Mouse (Mus musculus): ENCODE results near the gene Tor3a.

Tor3a gene

DNA sequence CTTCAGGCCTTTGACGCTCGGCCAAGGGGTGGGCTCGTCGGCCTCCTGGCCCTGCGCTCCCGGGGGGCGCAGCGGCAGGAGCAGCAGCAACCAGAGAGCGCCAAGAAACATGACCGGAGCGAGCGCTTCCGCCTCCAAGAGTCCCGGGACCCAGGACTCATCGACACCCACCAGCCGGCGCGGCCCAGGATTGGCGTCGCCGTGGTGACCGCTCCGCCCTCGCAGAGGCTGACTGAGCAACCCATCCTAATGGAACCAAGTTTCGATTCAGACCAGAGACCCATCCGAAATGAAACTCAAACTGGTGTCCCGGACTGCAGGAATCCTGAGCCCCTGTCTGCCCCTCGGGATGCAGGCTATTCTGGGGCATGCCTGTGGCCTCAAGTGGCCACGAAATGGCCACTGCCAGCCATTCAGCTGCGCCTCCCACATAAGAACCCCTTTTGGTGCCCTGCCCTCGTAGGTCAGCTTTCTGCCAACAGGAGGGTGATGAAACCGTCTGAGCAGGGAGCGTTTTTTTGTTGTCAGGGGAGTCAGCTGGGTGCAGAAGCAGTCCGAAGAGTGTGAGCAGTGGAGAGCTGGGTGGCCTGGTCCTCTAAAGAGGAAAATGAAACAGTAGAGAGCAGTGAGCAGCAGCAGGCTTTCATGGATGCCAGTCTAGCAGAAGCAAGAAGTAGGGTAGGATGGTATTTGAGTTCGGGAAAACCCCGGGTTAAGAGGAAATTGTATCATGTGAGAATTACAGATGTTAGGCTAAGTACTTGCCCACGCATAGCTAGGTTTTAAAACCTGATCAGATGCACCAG, at the start of gene Tor3a:
Gene Tor3a (minus strand): TSS at position 162 of the 806 bp plus-strand sequence.
- no peak for DNase-seq (ENCODE audit: low spot score)

- DNase-seq (ENCODE audit: low spot score), result no peak
Measured at GRCm38 (mm10) chr1:156722089-156722488, 47.9 kb upstream of the Tor3a start.

GRCm38 (mm10) chr1:156720046-156720445, 45.9 kb upstream of the Tor3a start:
- DNase-seq (ENCODE audit: low spot score), result no peak

GRCm38 (mm10) chr1:156718950-156719805, 45.0 kb upstream of the Tor3a start, which contains the start of gene Fam20b:
Gene Fam20b, minus strand, starts transcription at chr1:156719086.
- DNase-seq (ENCODE audit: low spot score), result peak; percentile 89

DNA sequence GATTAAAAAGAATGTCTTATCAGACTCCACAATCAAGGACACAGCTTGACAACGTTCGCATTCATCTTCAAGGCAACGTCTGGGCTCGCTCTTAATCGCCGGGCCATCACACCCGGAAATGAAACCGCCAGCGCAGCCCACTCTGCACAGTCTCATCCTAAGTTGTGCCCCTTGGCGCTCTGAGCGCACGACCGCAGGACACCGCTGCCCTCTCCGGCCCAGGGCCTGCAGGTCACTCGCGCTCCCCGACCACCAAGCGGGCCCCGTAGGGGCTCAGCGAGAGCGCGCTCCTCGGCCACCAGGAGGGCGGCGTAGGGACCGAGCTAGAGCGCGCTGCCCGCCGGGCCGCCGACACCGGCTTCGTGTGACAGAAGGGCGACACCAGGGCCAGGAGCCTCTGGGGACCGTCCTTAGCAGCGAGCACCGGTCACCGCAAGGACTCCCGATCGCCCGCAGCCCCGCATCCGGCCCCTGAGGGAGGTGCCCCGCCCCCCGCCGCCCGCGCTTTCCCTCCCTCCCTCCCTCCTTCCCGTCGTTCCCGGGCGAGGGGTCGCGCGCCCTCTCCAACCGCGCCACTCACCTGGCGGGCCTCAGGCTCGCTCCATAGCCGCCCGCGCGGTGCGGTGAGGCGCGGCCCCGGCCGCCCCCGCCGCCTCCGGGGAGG, 44.3 kb upstream of the Tor3a start:
- no peak for DNase-seq (ENCODE audit: low spot score)

- DNase-seq (ENCODE audit: low spot score), result no peak
Measured at GRCm38 (mm10) chr1:156717751-156718285, 43.7 kb upstream of the Tor3a start.

- DNase-seq (ENCODE audit: low spot score), result no peak
Measured at GRCm38 (mm10) chr1:156716681-156717080, 42.5 kb upstream of the Tor3a start.

GRCm38 (mm10) chr1:156710472-156711098, 36.4 kb upstream of the Tor3a start:
- DNase-seq (ENCODE audit: low spot score), result no peak

- DNase-seq (ENCODE audit: low spot score), result no peak
Measured at GRCm38 (mm10) chr1:156708672-156709071, 34.5 kb upstream of the Tor3a start.

DNA sequence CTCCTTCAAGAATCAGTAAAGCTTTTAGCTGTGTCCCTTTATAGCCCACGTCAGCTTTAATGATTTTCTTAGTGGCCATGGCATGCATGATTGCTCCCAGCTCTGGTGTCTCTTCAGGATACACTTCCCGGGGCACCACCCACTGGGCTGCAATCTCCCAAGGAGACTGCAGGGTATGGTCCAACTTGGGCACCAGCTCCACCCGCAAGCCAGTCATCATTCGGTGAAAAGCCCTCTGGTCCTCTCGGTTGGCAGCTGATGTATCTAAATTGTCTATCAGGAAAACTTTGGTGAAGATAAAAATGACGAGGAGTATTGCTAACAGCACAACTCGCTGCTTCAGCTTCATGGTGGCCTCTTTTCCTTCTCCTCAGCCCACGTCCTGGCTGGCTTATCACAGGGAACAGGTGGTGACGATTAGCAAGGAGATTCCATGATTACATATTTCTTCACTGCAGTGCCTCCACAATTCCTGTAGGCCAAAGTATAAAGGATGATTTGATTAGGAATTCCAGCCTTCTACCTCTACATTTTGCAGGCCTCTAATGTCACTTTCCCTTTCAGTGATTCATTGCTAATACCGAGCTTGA, 31.6 kb upstream of the Tor3a start:
- no peak for DNase-seq (ENCODE audit: low spot score)

GRCm38 (mm10) chr1:156703444-156703843, 29.3 kb upstream of the Tor3a start:
- DNase-seq (ENCODE audit: low spot score), result no peak

DNA sequence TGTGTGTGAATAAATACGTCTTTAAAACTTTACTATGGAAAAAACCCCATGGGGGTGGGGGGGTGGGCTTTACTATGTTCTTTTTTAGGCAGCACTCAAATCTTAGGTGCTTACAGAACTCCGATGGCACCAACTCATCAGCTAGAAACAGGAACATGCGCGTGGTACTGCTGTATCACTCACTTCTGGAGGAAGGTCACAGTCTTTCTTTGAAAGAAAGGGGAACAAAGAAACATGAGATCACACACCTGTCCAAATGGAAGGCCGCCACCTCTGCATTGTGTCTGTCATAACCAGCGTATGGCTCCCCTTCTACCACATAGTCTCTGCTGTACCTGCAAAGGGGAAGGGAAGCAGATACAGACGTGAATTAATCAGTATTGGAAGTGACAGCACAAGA, 28.0 kb upstream of the Tor3a start:
- no peak for DNase-seq (ENCODE audit: low spot score)

DNA sequence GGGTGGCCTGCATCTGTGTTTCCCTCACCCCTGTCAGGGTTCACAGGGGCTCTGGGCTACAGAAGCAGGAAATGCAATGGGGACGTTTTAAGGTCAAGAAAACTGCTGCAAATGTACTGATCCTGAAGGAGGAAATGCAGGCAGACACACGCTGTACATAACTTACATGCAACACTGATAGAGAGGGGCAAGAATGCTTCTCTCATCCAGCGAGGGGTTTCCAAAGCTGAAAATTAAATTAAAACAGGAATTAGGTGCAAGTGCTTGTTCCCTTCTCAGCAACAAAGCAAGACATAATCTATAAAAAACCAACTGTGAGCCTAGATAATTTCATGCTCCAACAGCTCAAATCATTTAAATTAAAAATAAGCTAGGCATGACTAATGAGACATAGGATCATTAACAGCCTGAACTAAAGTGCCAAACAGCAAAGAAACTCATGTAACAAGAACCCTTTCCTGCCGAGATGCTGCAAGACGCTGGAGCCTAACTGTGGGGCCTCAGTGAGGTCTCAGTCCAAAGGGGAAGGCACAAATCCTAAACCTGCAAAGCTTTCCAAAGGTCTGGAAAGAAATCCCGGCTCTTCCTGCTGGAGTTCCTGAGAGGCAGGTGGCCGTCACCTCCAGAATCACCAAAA, 12.0 kb upstream of the Tor3a start:
- DNase-seq (ENCODE audit: low spot score), result no peak

DNA sequence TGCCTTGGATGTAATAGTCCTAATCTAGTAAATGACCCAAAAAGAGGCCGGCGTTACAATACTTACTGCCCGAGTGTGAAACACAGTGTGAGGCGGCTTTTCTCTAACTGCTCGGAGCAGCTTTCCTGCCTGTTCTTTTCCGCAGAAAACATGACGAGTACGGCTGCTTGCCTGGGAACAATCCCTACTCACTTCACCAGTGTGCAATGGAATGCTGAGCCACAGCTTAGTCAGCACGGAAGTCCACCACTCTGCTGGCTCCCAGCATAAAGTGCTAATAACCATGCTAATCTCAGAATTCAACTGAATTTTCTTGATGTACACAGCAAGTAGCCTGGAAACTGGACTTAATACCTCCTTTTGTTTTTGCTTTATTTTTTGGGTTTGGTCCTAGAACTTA, 5.4 kb upstream of the Tor3a start:
- DNase-seq (ENCODE audit: low spot score), result no peak

DNA sequence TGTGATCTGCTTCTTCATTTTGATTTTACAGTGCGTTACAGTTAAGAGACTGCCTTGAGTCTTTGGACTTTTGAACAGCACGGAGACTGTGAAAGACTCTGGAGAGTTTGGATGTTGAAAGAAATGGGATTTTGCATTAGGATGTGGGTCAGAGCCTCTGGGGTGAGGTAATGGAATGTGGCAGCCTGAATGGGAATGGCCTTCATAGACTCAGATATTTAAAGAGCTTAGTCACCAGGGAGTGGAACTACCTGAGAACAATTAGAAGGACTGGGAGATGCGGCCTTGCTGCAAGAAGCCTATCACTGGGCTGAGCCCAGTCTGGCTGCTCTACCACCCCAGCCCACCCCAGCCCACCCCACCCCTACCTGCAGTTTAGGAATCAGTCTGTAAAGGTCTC, 3.1 kb upstream of the Tor3a start:
- DNase-seq (ENCODE audit: low spot score), result no peak

- DNase-seq (ENCODE audit: low spot score), result no peak
Measured at GRCm38 (mm10) chr1:156676596-156676995, 2.4 kb upstream of the Tor3a start.

DNA sequence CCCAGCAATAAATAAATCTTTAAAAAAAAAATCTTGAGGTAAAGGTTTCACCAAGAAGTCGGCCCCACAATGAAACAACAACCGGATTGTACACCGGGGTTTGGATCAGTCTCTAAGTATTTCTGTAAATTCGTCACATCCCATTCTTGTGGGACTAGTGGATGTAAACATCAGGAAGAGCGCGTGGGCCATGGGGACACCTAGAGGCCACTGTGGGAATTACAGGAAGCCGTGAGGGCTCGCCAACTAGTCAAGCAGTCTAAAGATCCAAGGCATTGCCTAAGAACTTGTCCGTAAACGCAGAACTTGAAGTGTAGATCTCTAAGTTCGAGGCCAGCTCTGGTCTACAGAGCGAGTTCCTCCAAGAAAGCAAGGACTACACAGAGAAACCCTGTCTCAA, 2.0 kb upstream of the Tor3a start:
- DNase-seq (ENCODE audit: low spot score), result no peak

DNA sequence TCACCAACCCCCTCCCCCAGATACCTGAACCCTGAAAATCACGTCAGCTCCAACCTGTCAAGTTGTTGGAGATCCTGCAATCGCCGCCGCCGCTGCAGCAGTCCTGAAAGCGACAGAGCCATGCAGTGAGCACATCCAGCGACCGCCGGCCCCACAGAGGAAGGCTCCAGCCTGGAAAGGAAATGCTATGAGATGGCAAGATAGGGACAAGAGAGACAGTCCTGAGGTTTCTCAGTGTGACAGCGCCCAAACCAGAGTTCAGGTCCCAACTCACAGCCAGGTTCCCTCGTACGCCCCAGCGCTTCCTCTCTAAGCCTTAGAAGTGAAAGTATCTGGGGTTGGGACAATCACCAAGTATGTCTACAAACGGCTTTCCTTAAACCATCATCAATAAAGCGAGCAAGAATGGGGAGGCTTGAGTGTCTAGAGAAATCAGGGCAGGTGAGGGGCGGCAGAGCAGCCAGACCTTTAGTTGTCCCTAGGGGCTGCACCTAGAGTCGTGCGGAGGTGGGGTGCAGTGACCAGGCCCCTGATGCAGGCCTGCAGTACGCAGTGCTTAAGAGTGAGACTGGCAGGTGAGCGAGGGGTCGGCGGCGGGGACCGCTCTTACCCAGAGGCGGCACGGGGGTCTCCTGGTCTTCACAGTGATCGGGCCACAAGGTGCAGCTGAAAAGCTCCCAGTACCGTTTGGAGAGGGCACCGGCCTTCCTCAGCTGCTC, 521 bp downstream of the Tor3a start:
- no peak for DNase-seq (ENCODE audit: low spot score)

GRCm38 (mm10) chr1:156672720-156673475, 1.3 kb downstream of the Tor3a start:
- DNase-seq (ENCODE audit: low spot score), result no peak

GRCm38 (mm10) chr1:156671921-156672320, 2.2 kb downstream of the Tor3a start:
- DNase-seq (ENCODE audit: low spot score), result no peak

Data from urinary bladder, postnatal 10 days (tissue).